Mouse (Mus musculus) liver, embryonic 13.5 days (tissue): Measurements from ENCODE around the gene Arntl. TPM values are rescaled to one million over a fixed set of nuclear protein-coding genes. Genes with fewer than 3 reads are reported as not detected.
"Not testable (repeated sequence)": the region's sequence is repeated elsewhere in the genome, so short reads cannot be mapped to it uniquely, and the experiment has no call there.

Experiments
- ATAC-seq: fragments of 200-750 bp; cut with Nextera tagmentation; 2 replicates; pipeline ENCODE4 v1.8.0; 2017; ENCODE audit warnings: low read depth, mild to moderate bottlenecking, moderate number of reproducible peaks, moderate library complexity
- DNase-seq: peaks from one replicate; pipeline ENCODE4 v3.0.0; 2022
- H3K27ac ChIP-seq: fragments of 300-500 bp; sonication (generic); 2 replicates; pipeline ENCODE4 v1.5.1; 2015; ENCODE audit warnings: moderate library complexity, mild to moderate bottlenecking, inconsistent platforms
- H3K27me3 ChIP-seq: fragments of 300-500 bp; sonication (generic); 2 replicates; pipeline ENCODE4 v1.6.1; 2015; ENCODE audit warnings: mild to moderate bottlenecking, inconsistent platforms
- H3K36me3 ChIP-seq: fragments of 300-500 bp; sonication (generic); 2 replicates; pipeline ENCODE4 v1.6.1; 2015; ENCODE audit warnings: mild to moderate bottlenecking, inconsistent platforms
- H3K4me1 ChIP-seq: fragments of 300-500 bp; sonication (generic); replicated peaks from 2 replicates; pipeline ENCODE4 v1.6.1; 2015; ENCODE audit warnings: inconsistent platforms
- H3K4me2 ChIP-seq: fragments of 300-500 bp; sonication (generic); 2 replicates; pipeline ENCODE4 v1.6.1; 2015; ENCODE audit warnings: inconsistent platforms, mild to moderate bottlenecking, moderate library complexity
- H3K4me3 ChIP-seq: fragments of 300-500 bp; sonication (generic); replicated peaks from 2 replicates; pipeline ENCODE4 v1.5.1; 2015; ENCODE audit warnings: mild to moderate bottlenecking, inconsistent platforms
- H3K9ac ChIP-seq: fragments of 300-500 bp; sonication (generic); 2 replicates; pipeline ENCODE4 v1.6.1; 2015; ENCODE audit warnings: mild to moderate bottlenecking, inconsistent platforms
- H3K9me3 ChIP-seq: fragments of 300-500 bp; sonication (generic); replicated peaks from 2 replicates; pipeline ENCODE4 v1.6.1; 2016; ENCODE audit warnings: inconsistent platforms
- WGBS: fragments of 180-500 bp; shearing (Covaris S2); methylation state at CpG from one replicate; pipeline ENCODE4 v1.1.7; 2015; ENCODE audit not compliant: insufficient replicate concordance; 5-methylcytosine and 5-hydroxymethylcytosine counted together
- polyA plus RNA-seq: library from polyadenylated mRNA; unstranded; fragments of >200 nt; fragmentation: Nextera tagmentation; extraction: Ambion mirVana; gene quantifications from 2 replicates; pipeline ENCODE4 v1.2.1, GENCODE M21; 2015

The Arntl gene
- polyA plus RNA-seq, 1 experiment from 2014 or later: 4.6 TPM

DNA sequence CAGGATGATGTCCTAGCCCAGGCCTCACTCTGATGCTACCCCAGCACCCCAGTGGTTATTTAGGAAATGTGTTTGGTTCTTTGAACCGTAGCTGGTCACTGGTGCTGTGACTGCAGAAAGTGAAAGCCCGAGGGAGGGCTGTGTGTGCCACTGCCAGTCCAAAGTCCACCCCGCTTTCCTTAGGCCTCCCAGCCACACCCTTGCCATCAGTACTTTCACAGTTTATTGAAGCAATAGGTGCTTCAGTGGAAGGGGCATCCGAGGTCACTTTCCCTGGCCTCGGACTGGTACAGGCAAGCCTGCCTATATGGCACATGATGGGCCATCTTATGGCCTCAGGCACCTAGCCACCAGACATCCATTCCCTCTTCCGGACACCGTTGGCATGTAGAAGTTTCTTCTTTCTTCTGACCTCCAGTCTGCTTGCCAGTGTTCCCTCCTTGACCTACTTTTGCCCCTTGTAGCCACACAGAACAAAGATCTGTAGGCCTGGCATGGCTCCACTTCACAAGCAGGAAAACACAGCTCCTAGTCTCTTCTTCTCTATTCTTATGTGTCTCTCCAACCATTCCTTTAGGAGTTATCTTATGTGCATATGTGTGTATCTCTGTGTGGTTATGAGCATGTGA lies 46.6 kb downstream of the Arntl start:
- Histone ChIP-seq H3K36me3 (no peaks in the 10 kb centered on the region), H3K27ac (no peak overlapping the region), H3K9me3 (no peaks in the 10 kb centered on the region), H3K4me1 (0 out of 2 replicates have a peak, but pooled peaks cover 8% of the 10 kb centered on the region), H3K9ac (no peak overlapping the region), H3K27me3 (no peaks in the 10 kb centered on the region), H3K4me3 (no peak overlapping the region), H3K4me2 (no peak overlapping the region)
- DNase-seq (no peak), ATAC-seq (0 out of 2 replicates have a peak, but pooled peaks have one; percentile 39)
- 72% methylated on average over 7 of the region's 7 CpGs for WGBS

GRCm38 (mm10) chr7:113256046-113256445 lies 48.8 kb downstream of the Arntl start:
- Histone ChIP-seq H3K9ac (no peak overlapping the region), H3K4me2 (no peak overlapping the region), H3K9me3 (no peaks in the 10 kb centered on the region), H3K27me3 (no peaks in the 10 kb centered on the region), H3K36me3 (no peaks in the 10 kb centered on the region), H3K4me1 (peaks cover 24% of the 10 kb centered on the region), H3K27ac (no peak overlapping the region), H3K4me3 (no peak overlapping the region)
- DNase-seq: peak; percentile 23
- WGBS: 33% methylated on average over 4 of the region's 4 CpGs
- no peak for ATAC-seq

GRCm38 (mm10) chr7:113258430-113258829 lies 51.2 kb downstream of the Arntl start:
- no peaks in the 10 kb centered on the region for H3K27me3 ChIP-seq
- H3K4me1 ChIP-seq: peaks cover 39% of the 10 kb centered on the region
- DNase-seq (no peak), ATAC-seq (no peak)
- H3K36me3 ChIP-seq: no peaks in the 10 kb centered on the region
- H3K4me3 ChIP-seq: no peak overlapping the region
- WGBS: 40% methylated on average over 4 of the region's 4 CpGs
- no peak overlapping the region for H3K4me2 ChIP-seq
- no peak overlapping the region for H3K27ac ChIP-seq
- no peak overlapping the region for H3K9ac ChIP-seq
- no peaks in the 10 kb centered on the region for H3K9me3 ChIP-seq

- Histone ChIP-seq H3K9ac (no peak overlapping the region), H3K27me3 (no peaks in the 10 kb centered on the region), H3K36me3 (no peaks in the 10 kb centered on the region), H3K9me3 (no peaks in the 10 kb centered on the region), H3K4me1 (peaks cover 43% of the 10 kb centered on the region), H3K4me2 (no peak overlapping the region), H3K4me3 (no peak overlapping the region), H3K27ac (no peak overlapping the region; the same call in 1 of the 2 replicates)
- DNase-seq (no peak), ATAC-seq (peak; percentile 69)
- WGBS: 62% methylated on average over 21 of the region's 21 CpGs
Observed at GRCm38 (mm10) chr7:113260321-113261167, 53.3 kb downstream of the Arntl start.

GRCm38 (mm10) chr7:113261690-113262089 lies 54.4 kb downstream of the Arntl start:
- no peaks in the 10 kb centered on the region for H3K36me3 ChIP-seq
- H3K27me3 ChIP-seq: no peaks in the 10 kb centered on the region
- no peak overlapping the region for H3K4me2 ChIP-seq
- H3K4me1 ChIP-seq: peaks cover 39% of the 10 kb centered on the region
- H3K9me3 ChIP-seq: no peaks in the 10 kb centered on the region
- H3K9ac ChIP-seq: no peak overlapping the region
- ATAC-seq: no peak
- no peak overlapping the region for H3K4me3 ChIP-seq
- DNase-seq: no peak
- WGBS: 68% methylated on average over 3 of the region's 3 CpGs
- no peak overlapping the region for H3K27ac ChIP-seq

GRCm38 (mm10) chr7:113262510-113263467 lies 55.5 kb downstream of the Arntl start:
- DNase-seq, H3K27ac ChIP-seq, H3K9ac ChIP-seq: not testable (repeated sequence)

GRCm38 (mm10) chr7:113263990-113264389 lies 56.7 kb downstream of the Arntl start:
- H3K9me3 ChIP-seq: no peaks in the 10 kb centered on the region
- 72% methylated on average over 1 of the region's 1 CpGs for WGBS
- H3K4me1 ChIP-seq: peaks cover 39% of the 10 kb centered on the region
- DNase-seq: no peak
- no peak for ATAC-seq
- H3K27ac ChIP-seq: no peak overlapping the region
- H3K4me3 ChIP-seq: no peak overlapping the region
- H3K27me3 ChIP-seq: no peaks in the 10 kb centered on the region
- no peak overlapping the region for H3K4me2 ChIP-seq
- no peaks in the 10 kb centered on the region for H3K36me3 ChIP-seq
- H3K9ac ChIP-seq: no peak overlapping the region

More at GRCm38 (mm10) chr7:113262510-113263467, 55.5 kb downstream of the Arntl start:
- H3K9me3 ChIP-seq, ATAC-seq, H3K36me3 ChIP-seq, H3K4me3 ChIP-seq, H3K27me3 ChIP-seq, H3K4me2 ChIP-seq: not testable (repeated sequence)
- 39% methylated on average over 14 of the region's 14 CpGs for WGBS
- H3K4me1 ChIP-seq: peaks cover 39% of the 10 kb centered on the region

GRCm38 (mm10) chr7:113268287-113268686 lies 61.0 kb downstream of the Arntl start:
- ATAC-seq: 0 out of 2 replicates have a peak, but pooled peaks have one; percentile 16
- peak; percentile 20 for DNase-seq

DNA sequence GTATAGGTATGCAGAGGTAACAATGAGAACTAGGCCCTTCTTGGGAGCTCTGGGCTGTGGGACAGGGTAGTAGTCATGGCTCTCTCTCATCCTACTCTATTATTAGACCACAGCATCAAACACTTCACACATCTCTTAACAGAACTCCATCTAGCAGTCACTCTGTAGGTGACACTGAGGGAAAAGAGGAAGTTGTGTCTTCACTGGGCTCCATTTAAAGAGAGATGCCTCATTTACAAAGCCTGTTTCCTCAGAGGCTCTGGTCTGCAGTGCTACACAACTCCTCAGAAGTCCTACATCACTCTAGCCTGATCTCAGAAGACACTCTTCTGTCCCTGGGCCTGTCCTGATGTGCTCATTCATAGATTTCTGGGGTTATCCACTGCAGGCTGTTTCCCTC lies 61.8 kb downstream of the Arntl start:
- Histone ChIP-seq H3K9ac (no peak overlapping the region), H3K27me3 (no peaks in the 10 kb centered on the region), H3K36me3 (no peaks in the 10 kb centered on the region), H3K4me1 (peaks cover 3% of the 10 kb centered on the region), H3K4me3 (no peak overlapping the region), H3K27ac (no peak overlapping the region), H3K4me2 (no peak overlapping the region), H3K9me3 (no peaks in the 10 kb centered on the region)
- DNase-seq: no peak
- ATAC-seq: no peak

More at GRCm38 (mm10) chr7:113268287-113268686, 61.0 kb downstream of the Arntl start:
- H3K4me2 ChIP-seq: no peak overlapping the region
- WGBS: 61% methylated on average over 9 of the region's 9 CpGs
- no peak overlapping the region for H3K9ac ChIP-seq
- no peaks in the 10 kb centered on the region for H3K36me3 ChIP-seq
- no peaks in the 10 kb centered on the region for H3K9me3 ChIP-seq
- H3K27ac ChIP-seq: no peak overlapping the region
- H3K27me3 ChIP-seq: no peaks in the 10 kb centered on the region
- H3K4me1 ChIP-seq: peaks cover 8% of the 10 kb centered on the region
- H3K4me3 ChIP-seq: no peak overlapping the region

DNA sequence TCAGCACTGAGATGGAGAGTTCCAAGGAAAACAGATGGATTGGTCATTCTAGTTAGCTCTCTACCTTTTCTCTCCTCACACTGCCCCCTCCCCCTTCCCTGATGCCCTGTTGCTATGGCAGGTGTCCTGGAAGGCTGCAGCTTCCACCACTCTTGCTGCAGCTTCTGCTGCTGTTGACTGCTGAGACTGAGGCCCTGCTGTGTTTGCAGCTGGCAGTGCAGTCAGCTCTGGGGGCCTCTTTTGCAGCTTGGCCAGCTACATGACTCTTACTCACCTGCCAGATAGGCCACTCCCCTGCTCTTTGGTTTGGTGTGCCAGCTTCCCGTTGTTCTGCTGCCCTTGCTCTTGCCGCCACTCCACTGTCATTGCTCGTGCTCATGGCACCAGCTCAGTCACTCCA lies 62.7 kb downstream of the Arntl start:
- WGBS: 59% methylated on average over 3 of the region's 3 CpGs
- Histone ChIP-seq H3K4me3 (no peak overlapping the region), H3K27me3 (no peaks in the 10 kb centered on the region), H3K9ac (no peak overlapping the region), H3K4me2 (no peak overlapping the region), H3K27ac (no peak overlapping the region), H3K36me3 (no peaks in the 10 kb centered on the region), H3K4me1 (no peaks in the 10 kb centered on the region), H3K9me3 (no peaks in the 10 kb centered on the region)
- no peak for DNase-seq
- ATAC-seq: no peak

DNA sequence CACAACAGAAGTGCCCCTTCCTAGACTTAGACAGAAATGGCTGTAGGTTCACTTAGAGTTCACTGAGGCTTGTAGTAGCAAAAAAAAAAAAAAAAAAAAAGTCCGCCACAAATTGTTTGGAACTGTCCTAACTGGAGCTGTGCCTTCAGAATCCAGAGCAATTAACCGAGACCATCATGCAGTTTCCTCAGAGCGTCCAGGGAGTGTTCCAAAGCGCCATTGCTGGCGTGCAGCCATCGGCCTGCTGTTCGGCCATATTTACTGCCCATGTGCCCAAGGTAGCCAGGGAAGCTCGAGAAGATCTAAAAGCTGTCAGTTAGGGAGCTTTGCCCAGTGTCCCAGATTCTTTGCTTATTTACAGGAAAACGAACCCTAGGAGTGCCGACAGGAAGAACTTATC lies 63.3 kb downstream of the Arntl start:
- Histone ChIP-seq H3K27me3 (no peaks in the 10 kb centered on the region), H3K36me3 (no peaks in the 10 kb centered on the region), H3K4me2 (no peak overlapping the region), H3K4me3 (no peak overlapping the region), H3K9me3 (no peaks in the 10 kb centered on the region), H3K9ac (no peak overlapping the region), H3K27ac (no peak overlapping the region), H3K4me1 (no peaks in the 10 kb centered on the region)
- no peak for ATAC-seq
- 68% methylated on average over 10 of the region's 10 CpGs for WGBS
- no peak for DNase-seq
